Mouse (Mus musculus) layer of hippocampus, postnatal 14 days (tissue): Measurements from ENCODE around the gene Gins2. TPM values are rescaled to one million over a fixed set of nuclear protein-coding genes. Genes with fewer than 3 reads are reported as not detected.

ENCODE experiments used
- DNase-seq, 2 experiments: peaks; one replicate each; pipeline ENCODE4 v3.0.0; 2021 to 2022; ENCODE audit warnings: low spot score in 2 of 2, mixed read lengths in 1 of 2
- total RNA-seq, 2 experiments: library from RNA; stranded (reverse); gene quantifications; 2 replicates each; pipeline ENCODE4 v1.2.3; 2021

Gene Gins2
- total RNA-seq, 2 experiments from 2014 or later, result 2.0 to 3.4 TPM

DNA sequence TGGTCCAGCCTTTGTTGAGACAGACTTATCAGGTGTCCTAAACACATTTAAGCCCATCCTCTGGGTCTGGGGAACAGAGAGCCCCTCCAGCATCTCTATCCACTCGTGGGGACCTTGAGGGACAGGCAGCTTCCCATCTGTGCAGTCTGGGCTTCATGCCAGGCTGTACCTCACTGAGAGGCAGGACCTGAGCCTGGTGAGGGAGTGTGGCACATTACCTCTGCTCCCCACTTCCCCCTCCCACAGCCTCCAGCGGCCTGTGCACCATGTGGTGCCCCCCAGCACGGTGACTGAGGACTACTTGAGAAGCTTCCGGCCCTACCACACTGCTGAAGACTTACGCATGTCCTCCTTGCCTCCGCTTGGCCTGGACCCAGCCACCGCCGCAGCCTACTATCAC is 22.4 kb downstream of the Gins2 start:
- no peak for DNase-seq

DNA sequence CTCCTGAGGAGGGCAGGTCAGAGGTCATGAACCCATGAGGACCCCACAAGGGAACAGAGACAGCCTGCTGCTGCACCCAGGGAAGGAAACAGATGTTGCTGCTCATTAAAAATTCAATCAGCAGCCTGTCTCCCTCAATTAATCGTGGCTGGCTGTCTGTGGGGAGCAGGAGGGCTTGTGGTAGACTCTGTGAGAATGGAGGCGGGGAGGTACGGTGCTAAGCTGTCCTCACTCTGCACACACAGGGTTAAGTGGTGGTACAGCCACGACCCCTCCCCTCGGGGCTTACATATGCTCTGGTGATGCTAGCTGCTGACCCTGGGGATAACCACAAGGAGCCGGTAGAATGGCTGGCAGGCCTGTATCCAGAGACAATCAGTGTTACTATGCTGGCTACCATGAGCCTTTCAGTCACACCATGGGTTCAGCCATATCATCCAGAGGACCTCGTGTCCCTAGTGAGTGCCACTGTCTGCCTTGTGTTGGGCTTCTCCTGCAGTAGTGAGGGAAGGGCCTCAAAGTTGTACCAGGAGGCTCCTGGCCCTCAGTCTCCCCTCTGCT is 23.9 kb downstream of the Gins2 start:
- DNase-seq, result no peak

DNA sequence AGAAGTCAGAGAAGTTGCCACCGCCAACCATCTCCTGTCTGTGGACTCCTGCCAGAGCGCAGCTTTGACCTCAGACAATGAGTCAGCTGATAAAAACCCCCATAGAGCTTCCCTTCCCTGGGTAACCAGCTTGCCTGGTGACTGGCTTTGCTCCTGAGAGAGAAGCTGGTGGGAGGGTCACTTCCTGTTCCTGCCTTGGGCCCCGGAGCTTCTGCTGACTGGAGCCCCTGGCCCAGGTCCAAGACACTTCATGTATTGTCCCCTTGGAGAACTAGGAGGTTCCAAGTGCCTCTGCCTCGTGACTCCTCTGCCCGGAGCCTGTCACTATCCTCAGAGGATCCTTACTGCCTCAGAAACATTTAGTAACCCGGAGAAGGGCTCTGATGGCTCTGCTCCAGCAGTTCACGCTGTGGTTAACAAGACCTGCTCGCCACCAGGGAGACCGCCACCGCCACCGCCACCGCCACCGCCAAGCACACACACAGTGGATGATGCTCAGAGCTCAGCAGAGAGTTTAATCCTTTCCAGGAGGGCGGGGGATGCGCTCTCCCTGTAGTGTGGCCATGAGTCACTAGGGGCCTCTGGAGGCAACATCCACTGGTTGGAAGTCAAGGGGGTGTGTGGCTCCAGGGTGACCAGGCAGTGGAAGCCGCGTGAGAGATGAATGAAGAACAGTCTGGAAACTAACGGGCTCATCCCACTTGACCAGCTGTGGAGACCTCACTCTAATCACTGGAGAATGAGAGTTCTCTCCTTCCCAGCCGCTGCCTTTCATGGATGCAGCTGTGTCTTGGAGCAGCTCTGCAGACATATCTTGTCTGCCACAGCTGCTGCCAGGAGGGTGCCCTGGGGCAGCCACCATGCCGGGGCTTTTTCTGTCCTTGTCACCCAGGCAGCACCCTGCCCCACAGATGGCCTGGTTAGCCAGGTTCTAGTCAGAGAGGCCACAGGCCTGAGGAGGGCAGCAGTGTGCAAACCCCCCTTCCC is 25.0 kb downstream of the Gins2 start:
- peak in 1 of 2 experiments; percentile 74 for DNase-seq

DNA sequence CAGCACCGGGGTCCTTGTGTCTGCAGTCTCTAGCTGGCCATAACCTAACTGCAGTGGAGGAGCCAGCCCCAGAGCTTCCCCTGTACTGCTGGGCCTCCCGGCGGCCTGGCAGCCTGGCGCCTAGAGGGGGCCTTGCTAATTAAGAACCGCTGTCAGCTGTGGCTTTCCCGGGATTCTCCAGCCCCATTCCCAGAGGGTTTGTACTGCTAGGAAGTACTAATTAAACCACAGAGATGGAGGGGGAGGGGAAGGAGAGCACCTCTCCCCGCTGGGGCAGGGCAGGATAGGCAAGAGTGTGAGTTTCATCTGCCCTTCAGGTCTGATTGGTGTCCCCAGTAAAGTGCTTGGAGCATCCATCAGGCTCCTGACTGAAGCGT is 25.8 kb downstream of the Gins2 start:
- DNase-seq, result no peak

DNA sequence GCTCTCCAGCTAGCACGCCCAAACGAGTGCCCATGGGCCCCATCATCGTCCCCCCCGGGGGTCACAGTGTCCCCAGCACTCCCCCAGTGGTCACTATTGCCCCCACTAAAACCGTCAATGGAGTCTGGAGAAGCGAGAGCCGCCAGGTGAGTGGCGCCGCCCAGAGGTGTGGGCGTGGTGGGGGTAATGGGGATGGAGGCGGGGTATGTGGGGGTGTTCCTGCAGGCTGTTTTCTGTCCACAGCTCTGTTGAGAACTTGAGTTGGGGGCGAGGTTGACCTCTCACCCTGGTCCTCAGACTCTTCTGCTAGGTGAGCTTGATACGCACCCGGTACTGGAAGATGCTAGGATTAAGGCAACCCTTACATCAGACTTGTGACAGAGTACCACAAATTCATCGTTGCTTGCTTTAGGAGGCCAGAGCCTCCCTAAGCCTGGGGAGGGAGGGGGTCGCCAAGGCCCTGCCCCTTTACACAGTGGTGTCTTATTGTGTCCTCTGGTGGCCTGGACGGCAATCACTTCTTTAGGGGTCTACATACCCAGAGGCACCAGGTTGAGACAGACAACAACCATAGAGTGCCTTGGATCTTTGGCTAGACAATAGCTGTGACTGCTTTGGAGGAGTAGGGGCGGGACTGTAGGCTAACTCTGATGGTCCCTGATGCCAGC is 26.3 kb downstream of the Gins2 start:
- no peak for DNase-seq

DNA sequence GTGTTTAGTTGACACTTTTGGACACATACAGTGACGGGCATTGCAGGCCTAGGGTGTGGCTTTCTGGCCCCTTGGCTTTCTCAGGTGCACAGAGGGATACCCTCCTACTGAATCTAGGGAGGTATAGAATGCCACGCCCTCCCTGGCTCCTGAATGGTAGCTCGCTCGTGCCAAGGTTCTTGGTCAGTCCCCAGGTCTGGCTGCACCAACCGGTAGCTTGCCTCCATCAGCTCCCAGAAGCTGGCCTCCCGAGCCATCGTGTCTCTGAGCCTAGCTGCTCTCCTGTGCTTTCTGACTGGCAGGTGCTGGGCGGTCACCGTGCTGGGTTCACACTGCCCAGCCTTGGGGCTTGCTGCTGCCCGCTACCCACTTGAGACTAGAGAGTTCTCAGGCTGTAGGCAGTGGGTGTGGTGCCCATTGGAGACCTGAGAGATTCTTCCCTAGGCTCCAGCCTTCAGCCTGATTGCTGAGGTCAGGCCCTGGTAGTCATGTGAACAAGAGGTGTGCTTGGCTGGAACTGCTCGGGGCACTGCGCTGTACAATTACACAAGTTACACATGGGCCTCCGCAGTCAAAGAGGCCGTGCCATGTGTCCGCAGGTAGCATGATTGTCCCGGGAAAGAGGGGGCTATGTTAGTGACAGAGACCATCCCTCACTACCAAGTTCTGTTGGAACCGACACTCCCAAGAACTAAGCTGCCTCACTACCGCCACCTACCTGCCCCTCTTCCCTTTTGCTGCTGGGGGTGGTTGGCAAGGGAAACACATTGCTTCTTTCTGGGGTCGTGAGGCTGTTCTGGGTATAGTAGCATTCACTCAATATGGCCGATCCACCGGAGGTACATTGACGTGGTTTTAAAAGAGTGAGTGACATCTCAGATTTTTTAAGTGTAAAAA is 27.3 kb downstream of the Gins2 start:
- DNase-seq, result no peak

DNA sequence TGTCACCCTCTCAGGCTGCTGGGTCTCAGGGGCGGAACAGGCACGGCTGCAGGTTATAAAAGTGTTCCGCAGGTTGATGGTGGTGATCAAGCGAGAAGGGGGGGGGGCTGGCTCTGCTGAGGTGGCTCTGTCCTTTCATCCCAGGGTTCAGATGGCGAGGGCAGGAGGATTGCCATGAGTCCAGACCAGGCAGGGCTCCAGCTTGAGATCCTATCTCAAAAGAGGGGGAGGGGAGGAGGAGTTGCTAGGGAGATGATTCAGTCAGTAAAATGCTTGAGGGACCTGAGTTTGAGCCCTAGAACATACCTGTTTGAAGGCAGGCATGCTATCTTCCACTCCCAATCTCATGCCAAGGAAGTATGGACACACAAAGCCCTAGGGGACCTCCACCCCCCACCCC is 28.6 kb downstream of the Gins2 start:
- no peak for DNase-seq

DNA sequence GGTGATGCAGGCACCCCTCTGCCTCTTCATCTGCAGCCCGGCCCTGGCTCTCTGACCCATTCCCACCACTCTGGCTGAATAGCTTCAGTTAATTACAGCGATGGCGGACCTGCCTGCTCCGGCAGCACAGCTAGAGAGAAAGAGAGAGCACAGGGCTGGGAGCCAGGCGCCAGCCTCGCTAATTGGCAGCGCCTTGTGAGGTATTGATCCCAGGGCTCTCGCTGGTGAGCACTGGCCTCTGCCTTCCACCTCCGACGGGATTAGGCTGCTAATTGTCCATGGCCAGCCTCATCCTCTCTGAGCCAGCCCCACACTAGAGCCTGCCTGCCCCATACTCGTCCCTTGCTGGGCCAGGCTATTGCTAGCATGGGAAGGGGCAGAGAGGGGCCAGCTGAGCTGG is 29.4 kb downstream of the Gins2 start:
- DNase-seq, result no peak

DNA sequence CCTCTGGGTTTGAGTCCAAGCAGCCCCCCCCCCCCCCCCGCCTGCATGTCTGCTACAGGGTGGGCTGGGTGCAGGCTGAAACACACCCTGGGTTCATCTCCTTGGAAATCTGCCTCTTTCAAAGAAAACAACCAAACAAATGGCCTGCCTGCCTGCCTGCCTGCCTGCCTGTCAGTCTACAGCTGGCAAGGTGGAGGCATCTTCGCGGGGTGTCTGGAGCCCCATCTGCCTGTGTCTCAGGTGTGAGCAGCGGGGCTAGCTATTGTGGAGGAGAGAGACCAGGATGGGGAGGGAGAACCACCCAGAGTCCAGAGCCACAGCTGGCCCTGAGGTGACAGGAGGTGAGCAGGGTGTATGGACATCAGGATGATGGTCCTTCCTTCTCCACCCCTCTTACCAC is 30.9 kb downstream of the Gins2 start:
- DNase-seq, result no peak

DNA sequence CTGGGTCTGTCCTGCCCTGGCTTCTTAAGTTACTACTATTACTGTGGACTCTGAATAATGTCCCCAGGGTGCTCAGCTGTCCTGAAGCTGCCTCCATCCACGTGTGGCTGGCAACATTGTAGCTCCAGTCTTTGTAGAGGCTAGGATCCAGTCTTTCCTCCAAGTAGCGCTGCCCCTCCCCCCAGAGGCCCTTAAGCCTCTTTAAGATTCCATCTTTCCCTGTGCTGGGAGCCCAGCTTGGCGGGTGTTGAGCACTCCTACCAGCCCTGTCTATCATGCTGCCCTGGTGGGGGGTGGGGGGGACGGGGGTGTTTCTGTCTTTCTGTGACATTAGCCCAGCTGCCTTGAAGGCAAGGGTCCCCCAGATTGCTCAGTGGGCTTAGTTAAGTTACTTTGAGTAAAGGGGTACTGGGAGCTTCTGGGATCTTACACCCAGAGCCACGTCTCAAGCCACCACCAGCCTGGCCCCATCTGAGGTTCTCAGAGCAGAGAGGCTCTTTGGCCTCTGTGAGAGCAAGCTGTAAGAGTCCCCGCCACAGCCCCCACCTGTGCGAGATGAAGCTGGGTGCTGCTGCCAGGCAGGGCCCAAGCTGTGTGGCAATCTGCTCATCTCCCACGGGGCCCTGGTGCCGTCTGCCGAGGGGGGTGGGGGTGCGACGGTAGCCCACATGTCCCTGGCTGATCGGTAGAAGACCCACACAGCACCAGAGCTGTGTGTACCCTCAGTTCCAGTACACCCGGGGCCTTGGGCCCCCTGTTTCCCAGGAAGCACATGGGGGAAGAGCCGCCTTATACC is 31.7 kb downstream of the Gins2 start:
- peak; percentile 88 to 91 for DNase-seq

DNA sequence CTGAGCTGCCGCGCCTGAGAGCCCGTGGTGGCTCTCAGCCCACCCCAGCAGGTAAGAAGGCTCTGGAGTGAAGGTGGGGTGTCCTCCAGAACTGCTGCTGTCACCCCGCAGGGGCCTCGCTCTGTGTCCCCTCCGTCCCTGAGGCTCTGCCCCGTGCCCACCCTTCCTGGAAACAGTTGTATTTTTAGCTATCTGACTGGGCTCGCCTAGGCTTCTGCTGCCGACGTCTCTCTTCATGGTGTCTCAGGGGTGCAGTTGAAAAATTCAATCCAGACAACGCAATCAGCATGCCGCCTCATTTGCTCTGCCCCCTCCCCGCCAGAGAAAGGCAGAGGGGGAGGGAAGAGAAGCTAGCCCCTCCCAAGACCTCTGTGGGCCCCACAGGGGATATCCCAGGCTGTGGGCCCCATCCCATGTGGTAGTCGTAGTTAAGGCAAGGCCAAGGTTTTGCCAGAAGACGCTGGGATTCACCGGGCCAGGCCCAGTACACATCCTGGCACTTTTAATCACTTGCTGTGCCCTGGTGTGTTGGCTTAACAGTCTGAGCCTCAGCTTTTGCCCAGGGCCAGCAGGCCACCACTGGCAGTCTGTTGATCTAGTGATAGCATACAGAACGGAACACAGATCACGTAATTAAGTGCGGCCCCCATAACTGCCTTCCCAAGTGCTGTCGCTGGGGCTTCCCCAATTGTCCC is 32.8 kb downstream of the Gins2 start:
- DNase-seq, result no peak

DNA sequence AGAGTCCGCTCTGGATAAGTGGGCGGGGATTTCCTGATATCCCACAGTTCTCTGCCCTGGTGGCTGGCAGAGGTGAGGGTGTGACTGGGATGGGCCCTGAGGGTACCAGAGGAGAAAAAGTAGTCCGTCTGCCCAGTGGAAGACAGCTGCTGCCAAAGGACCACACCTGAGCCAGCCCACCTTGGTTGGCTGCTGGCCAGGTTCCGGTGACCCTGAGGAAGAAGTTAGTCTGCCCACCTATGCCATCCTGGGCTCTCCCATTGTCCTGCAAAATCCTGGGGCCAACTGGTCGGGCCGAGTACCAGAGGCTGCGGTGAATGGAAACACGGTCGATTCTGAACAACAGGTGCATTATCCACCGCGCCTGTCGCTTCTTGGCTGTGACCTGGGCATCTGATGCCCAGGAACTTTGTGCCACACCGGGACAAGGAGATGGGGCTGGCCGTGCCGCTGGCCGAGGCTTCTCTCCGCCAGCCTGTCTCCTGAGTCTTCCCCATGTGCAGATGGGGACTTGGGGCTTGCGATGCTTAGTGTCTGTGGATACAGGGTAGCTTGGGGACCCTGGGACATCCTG is 34.6 kb downstream of the Gins2 start:
- no peak for DNase-seq

DNA sequence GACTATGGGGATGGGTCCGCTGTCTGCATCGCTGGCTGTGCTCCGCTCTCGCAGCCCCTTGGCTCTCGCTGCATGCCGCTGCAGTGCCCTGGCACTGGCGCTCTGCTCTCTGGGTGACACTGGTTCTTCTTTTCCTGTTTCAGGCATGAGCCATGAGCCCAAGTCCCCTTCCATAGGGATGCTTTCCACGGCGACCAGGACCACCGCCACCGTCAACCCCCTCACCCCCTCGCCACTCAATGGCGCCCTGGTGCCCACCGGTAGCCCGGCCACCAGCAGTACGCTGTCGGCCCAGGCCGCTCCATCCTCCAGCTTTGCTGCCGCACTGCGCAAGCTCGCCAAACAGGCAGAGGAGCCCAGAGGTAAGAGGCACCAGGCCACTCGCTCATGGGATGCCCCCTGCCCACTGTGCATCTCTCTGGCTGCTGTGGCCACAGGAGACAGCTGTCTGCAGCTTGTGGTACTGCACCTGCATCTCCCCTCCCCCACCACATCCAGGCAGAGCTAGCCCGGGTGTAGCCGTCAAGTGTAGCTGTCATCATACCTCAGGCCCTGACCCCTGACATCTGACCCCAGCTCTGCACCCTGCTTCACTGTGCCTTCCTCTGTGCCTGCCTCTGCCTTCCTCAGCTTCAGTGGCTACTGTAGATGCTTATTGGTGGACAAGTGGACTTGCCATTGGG is 35.5 kb downstream of the Gins2 start:
- no peak for DNase-seq

DNA sequence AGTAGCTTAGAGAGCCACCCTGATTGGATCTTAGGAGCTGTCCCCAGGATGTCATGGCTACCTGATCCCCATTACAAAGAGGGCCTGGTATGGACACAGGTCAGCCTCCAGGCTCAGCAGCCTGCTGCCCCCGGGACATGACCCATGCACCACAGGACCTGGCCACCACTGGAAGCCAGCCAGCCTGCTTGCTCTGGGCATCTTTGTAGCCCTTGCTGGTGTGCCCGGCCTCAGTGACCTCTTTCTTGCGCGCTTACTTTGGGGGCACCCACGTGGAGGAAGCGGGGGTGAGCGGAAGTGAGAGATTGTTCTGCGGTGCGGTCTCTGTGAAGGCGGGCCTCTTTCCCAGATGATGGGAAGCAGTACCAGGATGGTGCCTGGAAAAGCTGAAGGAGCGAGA is 36.6 kb downstream of the Gins2 start:
- DNase-seq, result no peak

DNA sequence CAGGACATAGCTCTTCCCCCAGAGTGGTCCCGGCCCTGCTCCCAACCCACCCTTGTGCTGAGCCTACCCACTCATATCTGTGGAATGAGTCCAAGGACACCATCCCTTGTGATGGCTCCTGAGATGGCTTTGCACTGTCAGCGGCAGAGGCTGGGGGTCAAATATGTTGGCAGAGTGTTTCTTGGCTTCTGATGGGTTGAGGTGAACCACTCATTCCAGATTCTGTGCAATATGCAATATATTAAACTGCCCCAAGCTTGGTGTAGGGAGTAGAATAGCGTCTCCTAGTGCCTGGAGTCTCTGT is 37.5 kb downstream of the Gins2 start:
- DNase-seq, result no peak

DNA sequence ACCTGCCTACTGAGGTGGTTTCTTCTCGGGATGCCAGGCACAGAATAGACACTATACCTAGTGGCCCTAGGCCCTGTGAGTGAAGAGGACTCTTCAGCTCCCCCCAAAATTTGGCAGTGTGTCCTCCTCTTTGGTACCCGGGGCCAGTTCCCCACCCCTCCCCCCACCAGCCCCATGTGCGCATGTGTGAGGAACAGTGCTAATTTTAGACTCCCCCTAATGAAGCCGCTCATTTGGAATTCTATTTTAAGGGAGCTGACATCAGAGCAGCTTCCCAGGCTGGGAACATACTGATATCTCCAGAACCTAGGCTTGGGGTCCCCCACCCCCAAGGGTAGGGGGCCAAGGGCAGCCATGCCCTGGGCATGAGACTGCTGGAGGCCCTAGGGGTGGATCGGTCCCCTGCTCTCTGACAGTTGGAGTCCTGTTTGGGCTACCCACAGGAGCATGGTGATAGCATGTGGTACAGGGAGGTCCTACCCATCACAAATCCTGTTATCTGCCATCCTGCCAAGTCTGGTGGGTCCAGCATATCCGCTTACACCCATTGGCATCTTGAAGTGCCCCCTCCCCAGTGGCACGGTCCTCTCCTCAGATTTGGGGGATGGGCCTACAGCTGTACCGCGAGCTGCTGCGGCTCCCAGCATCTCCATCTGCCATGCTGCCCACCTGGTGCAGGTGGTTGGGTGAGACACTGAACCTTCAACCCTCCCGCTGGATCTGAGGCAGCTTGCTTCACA is 38.0 kb downstream of the Gins2 start:
- DNase-seq, result no peak

DNA sequence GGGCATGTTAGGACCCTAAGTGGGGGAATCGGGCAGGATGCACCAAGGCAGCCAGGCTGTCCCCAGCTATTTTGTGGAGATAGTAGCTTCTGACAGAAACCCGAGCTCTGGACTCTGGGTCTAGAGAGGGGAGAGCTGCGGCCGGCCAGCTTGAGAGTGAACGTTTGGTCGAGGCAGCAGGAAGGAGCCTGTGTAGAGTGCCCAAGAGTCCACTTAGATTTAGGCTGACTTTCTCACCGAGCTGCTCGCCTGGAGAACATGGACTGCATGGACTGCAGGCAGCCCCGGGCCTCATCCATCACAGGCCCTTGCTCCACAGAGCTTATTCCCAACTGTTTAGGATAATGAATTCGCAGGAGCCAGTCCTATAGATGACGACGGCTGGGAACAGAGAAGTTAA is 38.7 kb downstream of the Gins2 start:
- DNase-seq, result no peak

DNA sequence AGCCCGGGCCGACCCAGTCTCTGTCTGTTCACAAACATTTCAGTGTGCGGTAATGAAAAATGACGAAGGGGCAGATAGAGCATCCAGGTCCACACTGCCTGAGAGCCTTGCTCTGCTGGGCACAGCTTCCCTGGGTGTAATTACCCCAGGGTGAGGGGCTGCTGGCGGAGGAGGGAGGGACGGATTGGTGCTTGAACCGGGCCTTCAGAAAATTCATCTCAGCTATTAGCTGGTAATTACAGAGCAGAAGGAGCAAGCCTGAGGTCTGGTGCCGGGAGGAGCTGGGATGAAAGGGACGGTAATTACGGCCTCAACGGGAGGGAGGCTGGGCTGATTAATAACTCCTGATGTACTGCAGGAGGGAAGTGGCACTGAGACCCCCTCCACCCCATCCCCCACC is 39.2 kb downstream of the Gins2 start:
- DNase-seq, result no peak
